Mouse (Mus musculus) thymus, adult 2 months (tissue): Measurements from ENCODE around the gene Lrrtm1.

Experiments
- CTCF ChIP-seq: fragments of 200-500 bp; IDR thresholded peaks from 2 replicates; pipeline ENCODE4 v1.5.1; 2012; ENCODE audit warnings: mild to moderate bottlenecking, control low read depth, low read length, moderate library complexity, borderline replicate concordance; ENCODE audit not compliant: control insufficient read depth, poor library complexity, insufficient read depth; ENCODE audit errors: extremely low read depth
- POLR2A ChIP-seq: fragments of 200-500 bp; IDR thresholded peaks from 2 replicates; pipeline ENCODE4 v1.6.1; 2012; ENCODE audit warnings: mild to moderate bottlenecking, low read length, control low read depth, moderate library complexity; ENCODE audit not compliant: control insufficient read depth, poor library complexity, insufficient read depth; ENCODE audit errors: extremely low read depth

DNA sequence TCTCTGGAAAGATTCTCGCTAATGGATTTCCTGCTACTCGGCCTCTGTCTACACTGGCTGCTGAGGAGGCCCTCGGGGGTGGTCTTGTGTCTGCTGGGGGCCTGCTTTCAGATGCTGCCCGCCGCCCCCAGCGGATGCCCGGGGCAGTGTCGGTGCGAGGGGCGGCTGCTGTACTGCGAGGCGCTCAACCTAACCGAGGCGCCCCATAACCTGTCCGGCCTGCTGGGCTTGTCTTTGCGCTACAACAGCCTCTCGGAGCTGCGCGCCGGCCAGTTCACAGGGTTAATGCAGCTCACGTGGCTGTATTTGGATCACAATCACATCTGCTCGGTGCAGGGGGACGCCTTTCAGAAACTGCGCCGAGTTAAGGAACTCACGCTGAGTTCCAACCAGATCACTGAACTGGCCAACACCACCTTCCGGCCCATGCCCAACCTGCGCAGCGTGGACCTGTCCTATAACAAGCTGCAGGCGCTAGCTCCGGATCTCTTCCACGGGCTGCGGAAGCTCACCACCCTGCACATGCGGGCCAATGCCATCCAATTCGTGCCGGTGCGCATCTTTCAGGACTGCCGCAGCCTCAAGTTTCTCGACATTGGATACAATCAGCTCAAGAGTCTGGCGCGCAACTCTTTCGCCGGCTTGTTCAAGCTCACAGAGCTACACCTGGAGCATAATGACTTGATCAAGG, 1.2 kb downstream of the Lrrtm1 start:
- TF ChIP-seq CTCF: no peak
- no peak for TF ChIP-seq POLR2A
